Mouse (Mus musculus) intestine, postnatal 0 days (tissue): ENCODE results near the gene Phf21b. TPM values are rescaled to one million over a fixed set of nuclear protein-coding genes. Genes with fewer than 3 reads are reported as not detected.
"Not testable (repeated sequence)": the region's sequence is repeated elsewhere in the genome, so short reads cannot be mapped to it uniquely, and the experiment has no call there.

Experiments used
- ATAC-seq: fragments of 200-750 bp; cut with Nextera tagmentation; 2 replicates; pipeline ENCODE4 v1.8.0; 2017; ENCODE audit warnings: mild to moderate bottlenecking, moderate TSS enrichment, moderate library complexity
- H3K27ac ChIP-seq: fragments of 300-500 bp; sonication (generic); 2 replicates; pipeline ENCODE4 v1.5.1; 2014; ENCODE audit warnings: mild to moderate bottlenecking, low read depth, low read length, moderate library complexity
- H3K27me3 ChIP-seq: fragments of 300-500 bp; sonication (generic); replicated peaks from 2 replicates; pipeline ENCODE4 v1.6.1; 2014; ENCODE audit warnings: low read length, mixed read lengths; ENCODE audit not compliant: control insufficient read depth, insufficient read depth
- H3K36me3 ChIP-seq: fragments of 300-500 bp; sonication (generic); 2 replicates; pipeline ENCODE4 v1.6.1; 2014; ENCODE audit warnings: mild to moderate bottlenecking, moderate library complexity; ENCODE audit not compliant: control insufficient read depth, insufficient read depth
- H3K4me1 ChIP-seq: fragments of 300-500 bp; sonication (generic); replicated peaks from 2 replicates; pipeline ENCODE4 v1.6.1; 2014; ENCODE audit warnings: antibody characterized with exemption, low read length, mixed read lengths; ENCODE audit not compliant: control insufficient read depth, insufficient read depth
- H3K4me2 ChIP-seq: fragments of 300-500 bp; sonication (generic); replicated peaks from 2 replicates; pipeline ENCODE4 v1.6.1; 2014; ENCODE audit warnings: low read depth, mild to moderate bottlenecking, moderate library complexity
- H3K4me3 ChIP-seq: fragments of 300-500 bp; sonication (generic); 2 replicates; pipeline ENCODE4 v1.5.1; 2014; ENCODE audit warnings: low read depth, low read length
- H3K9ac ChIP-seq: fragments of 300-500 bp; sonication (generic); 2 replicates; pipeline ENCODE4 v1.6.1; 2014; ENCODE audit warnings: mild to moderate bottlenecking, low read depth, low read length
- H3K9me3 ChIP-seq: fragments of 300-500 bp; sonication (generic); 2 replicates; pipeline ENCODE4 v1.6.1; 2016; ENCODE audit warnings: mixed run types; ENCODE audit not compliant: control insufficient read depth
- CTCF ChIP-seq: sonication (generic); IDR thresholded peaks from 2 replicates; pipeline ENCODE4 v1.5.1; 2016; ENCODE audit warnings: low read depth, mild to moderate bottlenecking, control low read depth, antibody characterized with exemption, moderate library complexity
- WGBS: fragments of 180-500 bp; shearing (Covaris S2); extraction: QIAGEN DNeasy Blood & Tissue Kit; methylation state at CpG from one replicate; pipeline ENCODE4 v1.1.7; 2014; 5-methylcytosine and 5-hydroxymethylcytosine counted together
- polyA plus RNA-seq: library from polyadenylated mRNA; unstranded; fragments of >200 nt; fragmentation: Nextera tagmentation; extraction: Ambion mirVana; gene quantifications from 2 replicates; pipeline ENCODE4 v1.2.1, GENCODE M21; 2015

Phf21b gene
- 0.38 and 0.48 TPM in 2 replicates for polyA plus RNA-seq

- Histone ChIP-seq H3K9ac (peak within 1 kb of the TSS; percentile 52), H3K4me3 (peak within 1 kb of the TSS; percentile 71), H3K36me3 (no peaks in the 10 kb centered on the region), H3K9me3 (no peaks in the 10 kb centered on the region), H3K4me2 (peak within 1 kb of the TSS; percentile 100), H3K27ac (peak within 1 kb of the TSS; percentile 62), H3K4me1 (0 out of 2 replicates have a peak, but pooled peaks cover 6% of the 10 kb centered on the region), H3K27me3 (0 out of 2 replicates have a peak, but pooled peaks cover 4% of the 10 kb centered on the region)
- 0% methylated on average over 60 of the region's 76 CpGs for WGBS
- TF ChIP-seq CTCF = no peak
- peak; percentile 66 for ATAC-seq
Measured at GRCm38 (mm10) chr15:84856006-84856995, at the start of gene Phf21b. Phf21b (minus strand) TSS chr15:84856049.

- Histone ChIP-seq H3K27ac (no peak overlapping the region), H3K27me3 (no peaks in the 10 kb centered on the region), H3K9me3 (no peaks in the 10 kb centered on the region), H3K4me2 (no peak overlapping the region), H3K4me1 (no peaks in the 10 kb centered on the region), H3K4me3 (no peak overlapping the region), H3K9ac (no peak overlapping the region), H3K36me3 (no peaks in the 10 kb centered on the region)
- 79% methylated on average over 7 of the region's 7 CpGs for WGBS
- TF ChIP-seq CTCF = no peak
- no peak for ATAC-seq
Measured at GRCm38 (mm10) chr15:84903843-84904385, 48.1 kb upstream of the Phf21b start.

DNA sequence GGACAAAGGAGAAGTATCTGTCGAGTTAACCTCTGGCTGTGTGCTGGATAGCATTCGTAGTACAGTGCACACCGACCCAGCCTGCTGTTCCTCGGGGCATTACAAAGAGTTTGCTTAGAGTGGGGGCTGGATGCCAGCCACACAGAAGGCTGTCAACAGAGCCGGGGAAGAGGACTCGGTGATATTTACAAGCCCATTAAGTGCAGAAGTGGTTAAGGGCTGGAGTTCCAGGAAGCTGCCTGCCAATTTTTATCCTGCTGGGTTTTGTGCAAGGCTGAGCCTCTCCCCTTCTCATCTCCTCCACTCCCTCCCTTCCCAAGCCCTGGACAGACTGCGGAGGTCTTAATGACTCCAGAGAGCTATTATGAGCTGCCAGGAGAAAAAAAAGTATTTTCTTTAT, 42.2 kb upstream of the Phf21b start:
- no peak for TF ChIP-seq CTCF
- Histone ChIP-seq H3K4me3 (no peak overlapping the region), H3K4me1 (no peaks in the 10 kb centered on the region), H3K27me3 (no peaks in the 10 kb centered on the region), H3K9ac (no peak overlapping the region), H3K9me3 (no peaks in the 10 kb centered on the region), H3K4me2 (no peak overlapping the region), H3K36me3 (no peaks in the 10 kb centered on the region), H3K27ac (no peak overlapping the region)
- WGBS = 27% methylated on average over 7 of the region's 7 CpGs
- ATAC-seq = no peak

GRCm38 (mm10) chr15:84896664-84897063, 40.8 kb upstream of the Phf21b start:
- Histone ChIP-seq H3K9ac (no peak overlapping the region), H3K9me3 (no peaks in the 10 kb centered on the region), H3K27ac (no peak overlapping the region), H3K36me3 (no peaks in the 10 kb centered on the region), H3K27me3 (no peaks in the 10 kb centered on the region), H3K4me3 (no peak overlapping the region), H3K4me1 (no peaks in the 10 kb centered on the region), H3K4me2 (no peak overlapping the region)
- WGBS = 72% methylated on average over 1 of the region's 1 CpGs
- no peak for TF ChIP-seq CTCF
- no peak for ATAC-seq

DNA sequence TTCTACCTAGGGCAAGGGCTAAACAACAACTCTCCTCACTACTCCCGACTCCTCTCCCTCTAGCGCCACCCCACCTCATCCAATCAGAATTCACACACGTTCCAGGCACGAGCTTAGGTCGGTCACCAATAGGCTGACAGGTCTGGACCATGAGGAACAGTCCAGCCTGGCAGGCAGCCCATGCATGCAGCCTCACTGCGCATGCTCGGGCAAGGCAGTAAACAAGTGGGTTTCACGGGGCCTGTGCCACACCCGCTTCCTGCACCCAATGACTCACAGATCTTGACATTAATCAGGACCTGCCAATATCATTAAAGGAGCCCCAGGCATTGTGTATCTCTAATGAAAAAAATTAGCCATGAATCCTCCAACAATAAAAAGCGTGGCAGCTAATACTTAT, 40.4 kb upstream of the Phf21b start:
- WGBS = 62% methylated on average over 10 of the region's 10 CpGs
- not testable (repeated sequence) for ATAC-seq, H3K27ac ChIP-seq, H3K27me3 ChIP-seq, H3K9ac ChIP-seq, H3K9me3 ChIP-seq, H3K36me3 ChIP-seq, H3K4me2 ChIP-seq, H3K4me3 ChIP-seq, H3K4me1 ChIP-seq

DNA sequence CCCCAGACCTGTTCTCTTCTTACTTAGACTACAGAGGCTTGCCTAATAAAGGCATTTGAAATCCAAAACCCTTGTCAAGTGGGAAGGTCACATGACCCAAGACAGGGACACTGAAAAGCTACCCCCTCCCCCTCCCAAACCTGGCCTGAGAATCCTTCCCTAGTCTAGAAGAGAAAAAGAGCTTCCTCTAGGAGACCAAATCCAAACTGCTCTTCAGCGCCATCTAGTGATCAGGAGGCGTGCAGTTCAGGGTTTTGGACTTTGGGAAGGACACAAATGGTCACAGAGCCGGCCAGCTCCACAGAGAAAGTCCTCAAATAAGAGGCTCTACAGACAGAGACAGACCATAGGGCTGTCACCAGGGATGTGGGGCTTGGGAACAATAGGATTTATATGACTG, 35.8 kb upstream of the Phf21b start:
- Histone ChIP-seq H3K9me3 (no peaks in the 10 kb centered on the region), H3K4me3 (no peak overlapping the region)
- ATAC-seq = peak; percentile 49; the same call in 1 of the 2 replicates

More for the DNA sequence above, 35.8 kb upstream of the Phf21b start:
- Histone ChIP-seq H3K4me2 (no peak overlapping the region), H3K36me3 (no peaks in the 10 kb centered on the region), H3K27me3 (no peaks in the 10 kb centered on the region), H3K4me1 (no peaks in the 10 kb centered on the region), H3K9ac (no peak overlapping the region), H3K27ac (no peak overlapping the region)
- peak; percentile 93 for TF ChIP-seq CTCF
- whole genome bisulfite sequencing = 4% methylated on average over 3 of the region's 3 CpGs
